In genomic region chr4:70355659-70356350, GRCm38 (mm10) we compare ENCODE assay signal across 8 mouse cellular contexts. TPM values are rescaled to one million over a fixed set of nuclear protein-coding genes. Genes with fewer than 3 reads are reported as not detected.
DNase-seq lines count a peak whose midpoint lies in the region; ATAC-seq and TF ChIP-seq lines count a peak whose summit lies in the region.

No protein-coding gene starts in this region.

- H3K4me2 ChIP-seq in heart, embryonic 12.5 days, result no peak overlapping the region
- H3K4me2 ChIP-seq in intestine, postnatal 0 days (replicated peaks; ENCODE audit: low read depth), result no peak overlapping the region
- H3K4me2 ChIP-seq in midbrain, embryonic 11.5 days, result no peak overlapping the region

- intact Hi-C loops in left cerebral cortex, postnatal 25 days (cut with DNase I), result loop anchor here (2.0 kb wide), 1 partner anchor 89 kb away; no protein-coding TSS in a partner anchor

- H3K9ac ChIP-seq in heart, embryonic 12.5 days, result no peak overlapping the region
- H3K9ac ChIP-seq in intestine, postnatal 0 days (ENCODE audit: low read depth, low read length), result no peak overlapping the region
- H3K9ac ChIP-seq in midbrain, embryonic 11.5 days (ENCODE audit: low read length), result no peak overlapping the region

- no peaks in the 10 kb centered on the region for H3K9me3 ChIP-seq in heart, embryonic 12.5 days (replicated peaks)
- H3K9me3 ChIP-seq in intestine, postnatal 0 days (ENCODE audit: control insufficient read depth), result no peaks in the 10 kb centered on the region
- no peaks in the 10 kb centered on the region for H3K9me3 ChIP-seq in midbrain, embryonic 11.5 days (ENCODE audit: control insufficient read depth, low read length)

- DNase-seq in heart, adult 11 months, result peak; percentile 84
- peak; percentile 66 to 74 for DNase-seq in cerebellum, adult 18-20 months
- DNase-seq in frontal cortex, postnatal 10 days (ENCODE audit: low spot score in 2 of 2), result peak; percentile 28 to 55
- DNase-seq in left cerebral cortex, postnatal 25 days (ENCODE audit: low spot score in 2 of 2), result peak; percentile 65 to 89
- DNase-seq in midbrain, embryonic 11.5 days (ENCODE audit: low spot score, missing footprints), result peak; percentile 89

- 72% methylated on average over 9 of the region's 9 CpGs for WGBS in heart, embryonic 12.5 days
- 61% methylated on average over 9 of the region's 9 CpGs for WGBS in intestine, postnatal 0 days
- WGBS in midbrain, embryonic 11.5 days, result 75% methylated on average over 9 of the region's 9 CpGs
- 71% methylated on average over 9 of the region's 9 CpGs for WGBS in small intestine, adult 2 months

- no peak overlapping the region for H3K4me3 ChIP-seq in heart, embryonic 12.5 days
- no peak overlapping the region for H3K4me3 ChIP-seq in intestine, postnatal 0 days (ENCODE audit: low read depth, low read length)
- no peak overlapping the region for H3K4me3 ChIP-seq in midbrain, embryonic 11.5 days (ENCODE audit: low read depth, low read length)
- H3K4me3 ChIP-seq in small intestine, adult 2 months (ENCODE audit: low read depth, low read length), result no peak overlapping the region

- TF ChIP-seq CTCF in intestine, postnatal 0 days (IDR thresholded peaks at IDR 0.05; ENCODE audit: low read depth), result peak; percentile 92
- peak; percentile 62; the same call in 1 of the 2 replicates for TF ChIP-seq CTCF in small intestine, adult 2 months (IDR thresholded peaks at IDR 0.05; ENCODE audit: extremely low read depth, insufficient read length, insufficient replicate concordance, low read depth, low read length)

- no peaks in the 10 kb centered on the region for H3K4me1 ChIP-seq in heart, embryonic 12.5 days (replicated peaks)
- H3K4me1 ChIP-seq in intestine, postnatal 0 days (replicated peaks; ENCODE audit: control insufficient read depth, insufficient read depth, low read length), result no peaks in the 10 kb centered on the region
- H3K4me1 ChIP-seq in midbrain, embryonic 11.5 days (ENCODE audit: control insufficient read depth, insufficient read depth, low read length), result no peaks in the 10 kb centered on the region
- H3K4me1 ChIP-seq in small intestine, adult 2 months (ENCODE audit: control insufficient read depth, insufficient read depth, insufficient read length, low read length), result no peaks in the 10 kb centered on the region

- H3K27ac ChIP-seq in heart, embryonic 12.5 days (ENCODE audit: poor library complexity, severe bottlenecking), result no peak overlapping the region
- no peak overlapping the region for H3K27ac ChIP-seq in intestine, postnatal 0 days (ENCODE audit: low read depth, low read length)
- H3K27ac ChIP-seq in midbrain, embryonic 11.5 days (ENCODE audit: low read depth, low read length), result no peak overlapping the region
- H3K27ac ChIP-seq in small intestine, adult 2 months (ENCODE audit: insufficient read depth, low read depth, low read length), result no peak overlapping the region

- TF ChIP-seq POLR2A in small intestine, adult 2 months (IDR thresholded peaks at IDR 0.05; ENCODE audit: low read depth, low read length), result no peak

- H3K36me3 ChIP-seq in heart, embryonic 12.5 days, result peaks cover 60% of the 10 kb centered on the region
- H3K36me3 ChIP-seq in intestine, postnatal 0 days (ENCODE audit: control insufficient read depth, insufficient read depth), result peaks cover 26% of the 10 kb centered on the region
- H3K36me3 ChIP-seq in midbrain, embryonic 11.5 days (ENCODE audit: control insufficient read depth, insufficient read depth, low read length), result peaks cover 12% of the 10 kb centered on the region
- peaks cover 27% of the 10 kb centered on the region for H3K36me3 ChIP-seq in small intestine, adult 2 months (ENCODE audit: control insufficient read depth, insufficient read depth, low read length)

- no peaks in the 10 kb centered on the region for H3K27me3 ChIP-seq in heart, embryonic 12.5 days (replicated peaks)
- no peaks in the 10 kb centered on the region for H3K27me3 ChIP-seq in intestine, postnatal 0 days (replicated peaks; ENCODE audit: control insufficient read depth, insufficient read depth, low read length)
- H3K27me3 ChIP-seq in midbrain, embryonic 11.5 days (ENCODE audit: control insufficient read depth, insufficient read depth, low read length), result no peaks in the 10 kb centered on the region
- H3K27me3 ChIP-seq in small intestine, adult 2 months (ENCODE audit: control insufficient read depth, insufficient read depth, low read length), result no peaks in the 10 kb centered on the region

- ATAC-seq in heart, embryonic 12.5 days (ENCODE audit: insufficient number of reproducible peaks, low FRiP score), result no peak
- peak; percentile 33; the same call in 1 of the 2 replicates for ATAC-seq in intestine, postnatal 0 days
- peak; percentile 84; the same call in 1 of the 2 replicates for ATAC-seq in midbrain, embryonic 11.5 days (ENCODE audit: low FRiP score)

RNA-seq across cellular contexts. Expression of gene Cdk5rap2, which starts 54.4 kb away (rescaled TPM):
- 16.3 and 16.8 TPM in 2 replicates for polyA plus RNA-seq in heart, embryonic 12.5 days (2016; fragmentation: Nextera tagmentation; extraction: Ambion mirVana)
- polyA plus RNA-seq in intestine, postnatal 0 days (2015; fragmentation: Nextera tagmentation; extraction: Ambion mirVana), result 4.7 and 5.4 TPM in 2 replicates
- 1 to 10 TPM; 7.0 to 8.9 TPM for total RNA-seq in left cerebral cortex, postnatal 25 days (2021)
- 18.7 and 19.1 TPM in 2 replicates for polyA plus RNA-seq in midbrain, embryonic 11.5 days (2014; fragmentation: Nextera tagmentation; extraction: Ambion mirVana)
- 11.8 and 14.4 TPM in 2 replicates for polyA plus RNA-seq in small intestine, adult 2 months (2012; rRNA removed)
